Mouse (Mus musculus) right cerebral cortex, postnatal 4 days (tissue): ENCODE results near the gene Nme8.

Source experiments
- DNase-seq: peaks from one replicate; pipeline ENCODE4 v3.0.0-alpha.2; 2022

Nme8 gene

DNA sequence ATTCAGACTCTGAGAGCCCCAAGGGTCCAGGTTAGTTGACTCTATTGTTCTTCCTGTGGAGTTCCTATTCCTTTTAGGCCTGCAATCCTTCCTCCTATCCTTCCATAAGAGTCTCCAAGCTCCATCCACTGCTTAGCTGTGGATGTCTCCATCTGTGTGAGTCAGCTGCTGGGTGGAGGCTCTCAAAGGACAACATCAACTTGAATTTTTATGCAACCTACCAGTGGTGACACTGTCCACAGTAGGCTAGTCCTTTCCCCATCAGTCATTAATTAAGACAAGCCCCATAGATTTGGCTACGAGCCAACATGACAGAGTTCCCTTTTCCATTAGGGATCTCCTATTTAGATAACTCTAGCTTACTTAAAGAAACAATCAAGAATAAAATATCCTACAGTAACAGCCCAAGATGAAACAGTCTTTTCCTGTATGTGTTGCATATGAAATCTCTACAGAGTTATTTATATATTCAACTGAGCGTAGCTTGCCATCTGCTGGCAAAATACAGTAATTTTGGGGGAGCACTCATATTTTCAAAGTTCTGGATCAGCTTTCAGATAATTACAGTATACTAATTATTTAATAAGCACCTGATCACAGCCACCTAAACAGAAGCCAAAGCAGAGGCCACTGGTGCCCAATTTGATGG lies 57.3 kb downstream of the Nme8 start:
- DNase-seq, result no peak

DNA sequence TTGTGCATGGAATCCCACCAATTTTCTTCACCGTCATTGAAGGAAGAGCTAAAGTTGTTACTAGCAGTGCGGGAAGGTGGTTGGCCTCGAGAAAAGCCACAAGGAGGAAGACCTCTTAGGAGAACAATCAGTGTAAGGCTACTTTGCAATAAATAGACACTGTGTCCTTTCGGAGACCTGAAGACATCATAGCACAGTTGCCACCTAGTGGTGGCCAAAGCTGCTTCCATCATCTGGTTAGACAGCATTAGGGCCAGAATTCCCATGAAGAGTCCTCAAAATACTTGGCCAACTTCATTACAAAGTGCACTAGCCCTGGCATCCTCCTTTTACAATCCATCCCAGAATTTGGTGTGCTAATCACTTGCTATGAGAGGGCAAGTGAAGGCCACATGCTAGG lies 61.5 kb downstream of the Nme8 start:
- no peak for DNase-seq

DNA sequence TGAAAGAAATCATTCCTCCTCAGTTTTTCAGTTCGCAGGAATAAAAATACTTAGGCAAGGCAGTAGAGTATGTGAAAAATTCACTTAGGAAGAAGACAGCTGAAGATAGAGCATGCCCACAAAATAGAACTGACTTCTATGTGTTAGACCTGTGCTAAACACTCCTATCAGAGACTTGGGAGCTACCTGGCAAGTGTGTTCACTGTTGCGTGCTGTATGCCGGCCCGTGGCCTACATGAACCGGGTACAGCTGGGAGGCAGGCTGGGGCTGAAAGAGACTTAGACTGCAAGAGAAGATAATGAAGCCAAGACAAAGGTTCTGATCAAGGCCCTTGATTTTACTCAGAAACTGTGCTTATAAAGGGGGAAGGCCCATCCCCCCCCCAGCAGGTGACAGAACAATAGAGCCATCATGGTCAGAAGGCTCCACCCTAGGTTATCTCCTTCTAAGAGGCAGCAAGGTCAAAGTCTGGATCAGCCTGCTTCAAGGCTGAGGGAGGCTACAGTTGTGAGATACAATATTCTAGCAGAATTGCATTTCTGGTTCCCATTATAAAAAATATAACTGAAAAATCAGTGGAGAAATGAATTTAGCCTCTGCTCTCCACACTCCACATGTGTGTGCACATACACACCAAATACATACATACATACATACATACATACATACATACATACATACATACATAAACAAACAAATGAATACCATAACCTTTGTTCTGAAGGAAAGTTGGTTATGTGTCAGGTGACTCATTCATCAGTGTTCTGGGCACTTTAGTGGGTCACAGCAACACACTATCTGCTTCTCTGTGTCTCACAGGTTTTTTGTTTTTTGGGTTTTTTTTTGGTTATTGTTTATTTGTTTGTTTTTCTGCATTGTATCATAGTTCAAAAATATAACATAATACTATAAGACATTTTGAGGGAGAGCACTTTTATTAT lies 66.6 kb downstream of the Nme8 start:
- no peak for DNase-seq

DNA sequence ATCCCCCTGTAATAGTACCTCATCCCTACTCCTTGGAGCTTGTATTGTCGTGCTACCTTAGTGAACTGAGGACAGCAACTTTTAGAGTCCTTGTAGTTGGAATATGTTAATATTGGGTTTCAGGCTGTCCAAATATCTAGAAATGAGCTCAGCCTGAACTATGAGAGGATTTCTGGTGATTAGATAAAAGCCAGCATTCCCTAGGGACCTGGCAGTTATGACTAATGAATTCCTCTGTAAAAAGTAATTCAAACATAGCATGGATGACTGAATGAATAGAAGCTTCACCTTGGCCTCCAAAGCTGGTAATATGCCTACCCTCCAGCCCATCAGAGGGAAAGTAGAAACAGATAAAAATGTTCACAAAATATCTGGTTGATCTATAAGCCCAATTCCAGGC lies 71.1 kb downstream of the Nme8 start:
- no peak for DNase-seq

DNA sequence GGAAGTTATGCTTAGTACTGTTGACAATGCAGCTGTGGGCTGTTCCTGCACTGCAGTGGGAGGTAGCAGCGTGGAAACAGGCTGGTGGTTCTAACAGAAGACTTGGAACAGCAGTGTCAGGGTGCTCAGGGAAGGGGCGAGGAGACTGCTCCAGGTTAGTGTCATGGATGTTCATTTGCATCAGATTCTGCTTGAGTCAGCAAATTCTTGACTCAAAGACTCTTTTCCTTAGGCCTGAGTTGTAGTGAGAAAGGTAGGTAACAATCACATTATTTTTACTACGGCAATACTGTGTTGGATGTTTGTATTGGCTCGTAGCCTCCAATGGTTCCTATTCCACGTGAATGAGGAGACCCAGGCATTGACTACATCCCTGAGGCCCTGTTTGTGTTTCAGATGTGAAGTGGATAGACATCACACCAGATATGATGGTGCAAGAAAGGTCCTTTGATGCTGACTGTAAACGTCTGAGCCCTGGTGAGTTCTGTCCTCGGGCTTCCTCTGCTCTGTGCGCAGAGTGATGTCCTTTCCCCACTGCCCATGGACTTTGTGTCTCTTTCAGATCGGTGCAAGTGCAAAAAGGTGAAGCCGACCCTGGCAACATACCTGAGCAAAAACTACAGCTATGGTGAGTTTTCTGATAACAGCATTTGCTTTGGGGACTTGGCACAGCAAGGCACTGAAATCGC lies 72.8 kb downstream of the Nme8 start:
- no peak for DNase-seq

DNA sequence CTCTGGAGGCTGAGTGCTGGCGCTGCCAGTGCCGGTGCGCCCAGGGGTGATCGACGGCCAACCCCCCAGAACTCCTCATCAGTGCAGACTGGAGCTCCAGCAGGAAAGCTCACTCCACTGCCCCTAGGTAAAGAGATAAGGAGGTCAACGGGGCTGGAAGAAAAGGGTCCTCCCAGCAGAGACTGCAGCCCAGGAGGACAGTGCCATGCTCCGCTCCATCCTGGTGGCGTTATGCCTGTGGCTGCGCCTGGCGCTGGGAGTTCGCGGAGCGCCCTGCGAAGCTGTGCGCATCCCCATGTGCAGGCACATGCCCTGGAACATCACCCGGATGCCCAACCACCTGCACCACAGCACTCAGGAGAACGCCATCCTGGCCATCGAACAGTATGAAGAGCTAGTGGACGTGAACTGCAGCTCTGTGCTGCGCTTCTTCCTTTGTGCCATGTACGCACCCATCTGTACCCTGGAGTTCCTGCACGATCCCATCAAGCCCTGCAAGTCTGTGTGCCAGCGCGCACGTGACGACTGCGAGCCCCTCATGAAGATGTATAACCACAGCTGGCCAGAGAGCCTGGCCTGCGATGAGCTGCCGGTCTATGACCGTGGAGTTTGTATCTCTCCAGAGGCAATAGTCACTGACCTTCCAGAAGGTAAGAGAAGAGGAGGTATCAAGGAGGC lies 74.2 kb downstream of the Nme8 start:
- peak; percentile 17 for DNase-seq

DNA sequence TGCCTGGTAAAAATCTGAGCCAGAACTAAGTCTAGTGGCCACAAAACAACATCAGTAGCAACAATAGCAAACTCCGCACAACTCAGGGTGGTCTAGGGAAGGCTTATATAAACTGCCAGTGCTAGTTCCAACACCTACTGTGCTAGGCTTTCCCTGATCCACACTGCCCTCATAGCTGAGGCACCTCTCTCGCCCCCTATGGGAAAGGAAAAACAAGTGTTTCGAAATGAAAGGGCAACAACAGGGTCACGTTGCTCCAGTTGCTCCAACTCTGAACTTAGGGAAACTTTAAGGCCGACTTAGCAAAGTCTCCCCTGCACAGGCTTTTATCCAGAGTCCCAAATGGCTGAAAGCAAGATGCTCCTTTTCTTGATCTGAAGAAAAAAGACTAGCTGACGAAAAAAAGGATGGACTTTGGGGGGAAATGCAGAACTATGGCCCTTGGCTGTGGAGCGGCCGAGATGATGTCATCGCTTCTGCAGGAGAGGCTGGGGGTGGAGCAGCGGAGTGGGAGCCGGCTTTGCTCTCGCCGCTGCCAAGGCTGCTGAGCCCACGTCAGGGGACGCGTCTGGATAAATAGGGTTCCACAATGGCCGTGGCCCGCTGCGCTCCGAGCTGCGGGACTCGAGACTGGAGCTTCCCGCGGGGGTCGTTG lies 74.9 kb downstream of the Nme8 start, which contains the start of gene Sfrp4:
Gene Sfrp4, plus strand, starts transcription at position 532 of the 655 bp plus-strand sequence.
- DNase-seq, result peak; percentile 42

DNA sequence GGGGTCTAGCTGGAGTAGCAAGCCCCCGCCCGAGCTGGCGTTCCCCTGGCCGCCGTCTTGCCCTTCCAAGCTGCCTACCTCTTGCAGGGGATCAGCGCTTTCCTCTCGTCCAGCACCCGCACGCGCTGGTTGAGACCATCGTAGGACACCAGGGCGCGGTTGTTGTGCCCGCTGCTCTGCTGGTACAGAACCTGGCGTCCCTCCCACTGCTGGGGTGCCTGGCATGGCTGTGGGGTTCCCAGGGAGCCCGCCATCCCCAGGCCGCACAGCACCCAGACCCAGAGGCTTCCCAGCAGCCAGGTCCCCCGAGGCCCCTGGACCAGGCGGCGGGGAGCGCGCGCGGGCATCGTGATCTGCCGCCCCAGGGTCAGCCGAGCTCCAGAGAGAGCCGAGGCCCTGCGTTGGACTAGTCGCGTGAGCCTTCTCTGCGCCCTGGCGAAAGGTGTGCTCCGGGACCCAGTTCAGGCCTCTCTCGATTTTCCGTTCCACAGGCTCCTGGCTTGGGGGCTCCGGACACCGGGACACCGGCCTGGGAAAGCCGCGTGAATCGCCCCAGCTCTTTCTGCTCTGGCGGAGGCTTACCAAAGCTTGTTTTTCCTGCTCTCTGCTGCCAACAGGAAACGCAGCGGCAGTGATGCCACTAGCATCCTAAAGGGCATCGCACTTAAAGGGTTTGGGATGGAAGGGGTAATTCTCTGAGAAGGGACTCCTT lies 78.2 kb downstream of the Nme8 start, which contains the start of gene Epdr1:
Gene Epdr1, minus strand, starts transcription at position 712 of the 712 bp plus-strand sequence.
- DNase-seq, result peak; percentile 71

DNA sequence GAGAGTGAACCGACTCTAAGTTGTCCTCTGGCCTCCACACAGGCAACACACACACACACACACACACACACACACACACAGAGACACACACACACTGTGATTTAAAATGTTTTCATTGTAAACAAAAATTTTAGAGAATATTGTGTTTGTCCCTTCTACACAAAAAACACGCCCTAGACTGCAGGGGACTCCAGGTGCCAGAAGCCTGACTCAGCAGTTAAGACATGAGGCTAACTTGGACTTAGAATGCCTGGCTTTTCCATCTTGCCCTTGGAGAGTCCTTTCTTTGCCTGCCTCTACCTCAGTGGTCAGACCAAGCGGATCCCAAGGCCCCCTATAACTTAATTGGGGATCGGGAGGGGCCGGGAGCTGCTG lies 78.8 kb downstream of the Nme8 start:
- no peak for DNase-seq

DNA sequence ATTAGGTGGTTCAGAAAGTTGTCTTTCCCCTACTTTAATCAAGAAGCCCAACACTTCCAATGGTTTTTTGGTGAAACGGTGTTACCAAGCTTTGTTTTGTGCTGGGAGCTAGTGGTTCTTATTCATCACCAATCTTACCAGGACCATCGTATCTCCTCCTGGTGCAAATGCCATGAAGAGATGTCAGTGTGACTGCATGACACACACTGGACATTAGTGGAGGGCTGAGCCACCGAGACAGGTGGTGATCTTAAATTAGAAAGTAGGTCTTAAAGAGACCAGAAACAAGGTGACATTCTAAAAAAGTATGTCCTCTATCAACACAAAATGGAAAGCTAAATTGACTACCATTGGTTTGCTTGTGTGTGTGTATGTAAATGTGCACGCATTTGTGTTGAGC lies 79.5 kb downstream of the Nme8 start:
- no peak for DNase-seq

DNA sequence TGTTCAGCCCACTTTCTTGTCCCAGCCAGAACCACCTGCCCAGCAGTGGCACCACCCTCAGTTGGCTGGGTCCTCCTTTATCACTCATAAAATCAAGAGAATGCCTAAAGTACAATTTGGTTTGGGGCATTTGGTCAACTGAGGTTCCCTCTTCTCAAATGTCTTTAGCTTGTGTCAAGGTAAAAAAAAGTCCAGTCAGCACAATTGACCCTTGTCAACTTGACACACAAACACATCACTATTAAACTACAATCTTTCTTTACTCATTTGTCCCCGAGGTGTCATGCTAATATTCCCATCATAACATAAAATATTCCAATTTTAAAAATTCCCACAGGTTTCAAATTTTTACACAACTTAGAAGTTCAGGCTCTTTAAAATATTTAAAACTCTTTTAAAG lies 83.3 kb downstream of the Nme8 start:
- no peak for DNase-seq

DNA sequence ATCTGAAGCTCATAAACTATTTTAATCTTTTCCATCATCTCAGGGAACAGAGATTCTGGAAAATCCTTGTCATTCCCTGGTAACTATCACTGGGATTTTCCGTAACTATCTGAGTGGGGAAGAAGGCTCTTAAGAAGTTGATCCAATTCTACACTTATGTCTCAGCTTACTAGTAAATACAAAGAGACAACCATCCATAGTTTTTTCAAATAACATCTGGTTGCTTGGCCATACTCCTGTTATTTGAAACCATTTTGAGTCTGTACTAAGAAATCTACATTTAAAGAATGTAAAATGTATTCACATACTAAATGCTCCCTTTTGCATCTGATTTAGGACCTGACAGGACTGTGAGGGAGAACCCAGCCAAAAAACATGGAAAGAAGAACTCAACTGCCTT lies 84.2 kb downstream of the Nme8 start:
- DNase-seq, result no peak

DNA sequence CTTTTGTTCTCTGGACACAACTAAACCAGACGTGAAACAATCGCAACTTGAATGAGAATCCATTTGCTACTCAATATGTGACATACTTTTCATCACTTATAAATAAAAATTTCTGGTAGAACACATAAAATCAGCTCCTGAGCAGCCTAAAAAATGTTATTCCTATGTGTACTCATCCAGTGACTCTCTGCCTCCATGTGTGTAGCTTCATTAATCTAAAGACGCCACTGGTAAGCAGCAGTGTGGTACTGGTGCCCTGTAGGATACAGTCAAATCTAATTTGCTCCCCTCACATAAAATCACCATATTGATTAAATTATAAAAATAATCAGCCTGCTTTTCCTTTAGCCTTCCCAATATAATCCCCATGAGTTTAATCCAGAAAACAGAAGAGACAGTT lies 84.6 kb downstream of the Nme8 start:
- no peak for DNase-seq

DNA sequence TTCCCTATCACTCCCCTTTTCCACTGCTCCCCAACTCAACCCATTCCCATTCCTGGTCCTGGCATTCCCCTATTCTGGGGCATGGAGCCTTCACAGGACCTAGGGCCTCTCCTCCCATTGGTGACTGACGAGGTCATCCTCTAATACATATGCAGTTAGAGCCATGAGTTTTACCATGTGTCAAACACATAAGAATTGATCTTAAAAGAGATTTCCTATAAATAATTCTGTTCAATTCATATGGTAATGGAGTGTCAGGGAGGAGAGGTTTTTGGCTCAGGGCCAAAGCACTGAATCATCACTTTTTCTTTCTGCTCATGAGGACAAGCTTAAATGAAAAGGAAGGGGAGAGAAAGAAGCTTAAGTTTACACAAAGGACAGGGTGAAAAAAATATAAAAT lies 85.2 kb downstream of the Nme8 start:
- DNase-seq, result no peak

DNA sequence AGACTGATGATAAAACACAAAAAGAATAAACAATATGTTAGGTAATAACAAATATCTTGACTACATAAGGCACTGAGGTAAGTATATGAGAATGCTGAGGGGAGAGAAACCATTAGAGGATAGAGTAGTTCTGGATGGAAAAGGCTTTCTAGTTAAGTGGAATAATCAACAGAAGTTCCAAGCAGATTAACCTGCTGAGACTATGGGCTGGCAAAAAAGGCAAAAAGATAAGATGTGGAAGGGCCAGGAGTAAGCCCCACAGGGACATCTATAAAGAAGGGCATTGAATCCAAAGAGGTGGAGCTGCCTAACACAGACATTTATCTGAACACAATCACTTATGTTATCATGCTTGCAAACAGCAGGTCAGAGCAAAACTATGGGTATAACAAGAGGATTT lies 89.5 kb downstream of the Nme8 start:
- DNase-seq, result no peak

DNA sequence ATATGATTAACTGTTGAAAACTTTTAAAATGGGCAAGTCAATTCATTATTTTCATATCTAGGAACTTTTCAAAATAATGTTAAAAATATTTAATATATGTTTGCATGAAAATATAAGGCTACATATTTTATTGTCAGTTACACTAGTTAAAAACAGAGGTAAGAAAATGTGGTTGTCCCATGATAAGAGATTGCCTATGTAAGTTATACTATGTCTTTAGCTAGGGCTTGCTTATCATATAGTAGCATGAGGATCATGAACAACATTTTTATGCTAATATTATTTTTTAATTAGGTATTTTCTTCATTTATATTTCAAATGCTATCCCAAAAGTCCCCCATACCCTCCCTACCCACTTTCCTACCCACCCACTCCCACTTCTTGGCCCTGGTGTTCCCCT lies 92.7 kb downstream of the Nme8 start:
- DNase-seq, result no peak

DNA sequence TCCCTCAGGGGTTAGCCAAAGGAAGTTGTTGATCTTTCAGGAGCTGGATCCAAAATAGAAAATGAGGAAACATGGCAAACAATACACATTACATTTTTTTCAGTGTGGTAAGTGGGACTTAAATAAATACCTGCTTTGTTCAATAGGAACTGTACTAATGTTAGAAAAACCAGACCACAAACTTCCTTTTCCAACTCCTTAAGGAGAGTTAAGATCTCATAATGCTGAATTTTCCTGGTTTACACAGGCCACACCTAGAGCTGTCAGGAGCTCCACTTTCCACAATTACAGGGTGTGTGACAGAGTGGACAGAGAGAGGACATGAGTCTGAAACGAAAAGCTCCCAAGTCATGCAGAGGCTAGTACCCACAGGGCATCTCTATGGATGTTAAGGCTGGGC lies 93.9 kb downstream of the Nme8 start:
- DNase-seq, result no peak

DNA sequence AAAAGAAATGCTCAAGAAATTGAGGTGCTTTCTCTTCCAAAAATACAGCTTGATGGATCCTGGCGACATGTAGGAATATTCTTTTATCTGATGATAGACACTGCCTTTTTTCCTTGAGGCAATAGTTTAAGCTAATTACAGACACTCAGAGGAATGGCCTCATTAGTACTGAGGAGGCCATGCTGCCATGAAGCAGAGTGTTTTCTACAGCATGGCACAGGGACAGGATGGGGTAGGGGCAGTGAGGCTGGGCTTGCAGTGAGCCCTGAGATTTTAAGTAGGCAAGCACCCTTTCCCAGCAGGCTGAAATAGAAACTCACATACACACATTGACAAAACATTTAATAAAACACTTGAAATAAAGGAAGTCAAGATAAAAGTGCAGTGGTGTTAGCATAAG lies 95.1 kb downstream of the Nme8 start:
- DNase-seq, result no peak

DNA sequence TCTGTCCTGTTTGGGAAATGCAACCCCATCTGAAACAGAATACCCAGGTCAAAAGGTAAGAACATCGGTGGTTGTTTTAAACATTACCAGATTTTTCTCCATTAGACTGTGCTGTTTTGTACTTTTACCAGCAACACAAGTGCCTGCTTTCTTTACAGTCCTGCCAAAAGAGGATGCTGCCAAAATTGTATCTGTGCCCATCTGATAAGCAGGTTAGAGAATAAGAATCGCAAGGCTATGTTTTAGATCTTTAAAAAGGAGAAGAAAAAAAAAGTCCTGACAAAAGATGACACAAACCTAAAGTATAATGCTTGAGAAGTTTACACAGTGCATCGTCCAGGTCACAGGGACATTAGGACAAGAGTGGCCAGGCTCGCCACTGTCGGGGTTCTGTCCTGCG lies 98.4 kb downstream of the Nme8 start:
- DNase-seq, result no peak

DNA sequence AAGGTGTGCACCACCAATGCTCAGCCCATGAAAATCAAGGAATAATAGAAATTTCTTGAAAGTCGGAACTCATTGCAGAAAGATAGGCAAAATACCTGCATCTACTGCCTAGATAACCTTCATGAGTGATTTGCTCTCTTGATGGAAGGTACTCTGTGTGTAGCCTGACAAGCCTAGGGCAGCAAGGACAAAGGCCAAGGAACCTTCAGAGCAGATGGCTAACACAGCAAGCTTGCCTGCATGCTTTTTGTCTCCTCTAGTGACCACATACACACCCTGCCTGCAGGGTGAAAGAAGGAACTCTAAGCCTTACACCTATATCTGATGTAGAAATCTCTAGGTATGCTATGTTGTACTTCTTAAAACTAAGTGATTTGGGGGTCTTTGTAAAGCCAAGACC lies 102.5 kb downstream of the Nme8 start:
- DNase-seq, result no peak
